Mouse (Mus musculus) neutrophil, adult 65 days (primary cell): ENCODE measurements around the gene Foxred1. TPM values are rescaled to one million over a fixed set of nuclear protein-coding genes. Genes with fewer than 3 reads are reported as not detected.

ENCODE experiments used
- total RNA-seq: library from RNA; stranded (reverse); gene quantifications from 2 replicates; pipeline ENCODE4 v1.2.4, GENCODE M21; 2023

Gene Foxred1
- total RNA-seq, result 18.9 and 19.3 TPM in 2 replicates

DNA sequence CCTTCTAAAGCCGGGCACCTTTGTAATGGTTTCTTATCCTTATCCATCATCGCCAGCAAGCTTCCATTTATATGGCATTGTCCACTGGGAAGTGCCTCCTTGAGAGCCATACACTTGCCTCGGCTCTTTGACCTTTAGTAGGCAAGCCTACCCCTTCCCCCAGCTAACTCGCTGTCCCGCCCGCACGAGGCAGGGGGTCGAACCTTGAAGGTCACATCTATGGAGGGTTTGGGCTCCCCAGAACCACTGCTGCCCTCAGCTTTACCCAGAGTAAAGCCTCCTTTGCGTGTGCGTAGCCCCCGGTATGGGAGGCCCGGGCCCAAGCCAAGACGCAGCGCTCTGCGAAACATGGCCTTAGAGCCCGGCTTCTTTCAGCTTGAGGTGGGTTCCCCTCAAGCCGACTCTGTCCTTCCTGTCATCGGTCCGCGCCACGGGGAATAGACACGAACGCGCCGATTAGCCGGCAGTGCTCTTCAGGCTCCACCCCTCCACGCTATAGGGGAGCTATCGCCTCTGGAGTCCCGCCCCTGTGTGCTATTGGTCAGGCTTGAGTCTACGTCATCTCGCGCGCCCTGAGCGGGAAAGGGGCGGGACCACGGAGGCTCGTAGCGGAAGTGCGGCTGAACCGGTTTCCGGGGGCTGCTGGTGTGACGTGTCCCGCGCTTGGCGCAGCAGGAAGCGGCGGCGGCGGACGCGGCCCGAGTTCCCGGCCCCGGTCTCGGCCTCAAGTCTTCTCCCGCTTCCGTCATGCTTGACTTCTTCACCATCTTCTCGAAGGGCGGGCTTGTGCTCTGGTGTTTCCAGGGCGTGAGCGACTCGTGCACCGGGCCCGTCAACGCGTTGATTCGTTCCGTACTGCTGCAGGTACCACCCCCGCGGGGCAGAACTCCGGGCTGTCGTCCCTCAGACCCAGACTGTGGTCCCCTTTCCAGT lies at the start of gene Foxred1:
Gene Foxred1 (minus strand): TSS at position 514 of the 933 bp plus-strand sequence.

GRCm38 (mm10) chr9:35199772-35200471 lies 10.9 kb downstream of the Foxred1 start, which contains the start of the genes Srpr and Tirap:
TSS of gene Srpr (plus strand) at chr9:35200175.
TSS of gene Tirap (minus strand) at chr9:35200291.

GRCm38 (mm10) chr9:35175251-35176123 lies 35.4 kb downstream of the Foxred1 start, which contains the start of gene Dcps:
TSS of gene Dcps (minus strand) at chr9:35176061.

Other genes starting within 250 kb of the Foxred1 start
- 62.7 and 72.2 TPM in 2 replicates for gene St3gal4, start 91.8 kb downstream of the Foxred1 start, total RNA-seq
- 14.4 and 15.9 TPM in 2 replicates for gene Dcps, start 35.0 kb downstream of the Foxred1 start, total RNA-seq
- 88.2 and 104 TPM in 2 replicates for gene Srpr, start 10.9 kb downstream of the Foxred1 start, total RNA-seq
- 60.8 and 66.7 TPM in 2 replicates for gene Tirap, start 10.8 kb downstream of the Foxred1 start, total RNA-seq
- 9.4 and 9.8 TPM in 2 replicates for gene Fam118b, start 56.8 kb upstream of the Foxred1 start, total RNA-seq
- 8.4 and 10.0 TPM in 2 replicates for gene Rpusd4, start 56.8 kb upstream of the Foxred1 start, total RNA-seq
- 0.45 and 2.4 TPM in 2 replicates for gene Cdon, start 210.1 kb upstream of the Foxred1 start, total RNA-seq